Mouse (Mus musculus) heart, adult 2 months (tissue): ENCODE data around the gene Nabp2. TPM values are rescaled to one million over a fixed set of nuclear protein-coding genes. Genes with fewer than 3 reads are reported as not detected.
A peak's percentile ranks its signal among the peaks of the same experiment; 100 is the strongest.

ENCODE experiments used
- DNase-seq, 2 experiments: peaks; one replicate each; pipeline ENCODE4 v3.0.0; 2021
- H3K27ac ChIP-seq: fragments of 200-600 bp; 2 replicates; pipeline ENCODE4 v1.8.1; 2022
- H3K27me3 ChIP-seq: fragments of 200-500 bp; 2 replicates; pipeline ENCODE4 v1.6.1; 2012; ENCODE audit warnings: mild to moderate bottlenecking, low read length, inconsistent platforms, mixed read lengths; ENCODE audit not compliant: control insufficient read depth, insufficient read depth
- H3K36me3 ChIP-seq: fragments of 200-500 bp; 2 replicates; pipeline ENCODE4 v1.6.1; 2012; ENCODE audit warnings: low read length, inconsistent platforms; ENCODE audit not compliant: control insufficient read depth, insufficient read depth
- H3K4me1 ChIP-seq: fragments of 200-500 bp; 2 replicates; pipeline ENCODE4 v1.6.1; 2011; ENCODE audit warnings: low read length; ENCODE audit not compliant: control insufficient read depth, insufficient read depth
- H3K4me3 ChIP-seq: fragments of 200-600 bp; 2 replicates; pipeline ENCODE4 v1.8.1; 2022
- H3K79me2 ChIP-seq: fragments of 200-500 bp; replicated peaks from 2 replicates; pipeline ENCODE4 v1.6.1; 2012; ENCODE audit warnings: mild to moderate bottlenecking, inconsistent platforms, low read length, moderate library complexity, mixed read lengths; ENCODE audit not compliant: control insufficient read depth, insufficient read depth
- H3K9ac ChIP-seq: fragments of 200-500 bp; 2 replicates; pipeline ENCODE4 v1.6.1; 2012; ENCODE audit warnings: low read depth, mild to moderate bottlenecking, control low read depth, inconsistent platforms, low read length, mixed read lengths
- CTCF ChIP-seq: fragments of 200-600 bp; IDR thresholded peaks from 2 replicates; pipeline ENCODE4 v1.8.1; 2022; ENCODE audit warnings: antibody characterized with exemption, mild to moderate bottlenecking, moderate library complexity
- EP300 ChIP-seq: fragments of 200-500 bp; IDR thresholded peaks from 2 replicates; pipeline ENCODE4 v1.6.1; 2011; ENCODE audit warnings: low read depth, low read length, control low read depth; ENCODE audit not compliant: insufficient read depth
- POLR2A ChIP-seq: fragments of 200-500 bp; IDR thresholded peaks from 2 replicates; pipeline ENCODE4 v1.6.1; 2011; ENCODE audit warnings: mild to moderate bottlenecking, low read depth, low read length, control low read depth; ENCODE audit not compliant: insufficient read depth
- WGBS: fragments of 180-500 bp; shearing (Covaris S2); methylation state at CpG from one replicate; pipeline ENCODE4 v1.1.7; 2018; 5-methylcytosine and 5-hydroxymethylcytosine counted together
- intact Hi-C: fragments of 180-260 bp; cut with DNase I; formaldehyde crosslinking; loops from one replicate; pipeline ENCODE4 v1.15.1; 2025
- long read RNA-seq: library from polyadenylated mRNA; stranded (forward); transcript quantifications from one replicate; pipeline ENCODE4 v2.0.0, GENCODE M21; 2021
- polyA plus RNA-seq: library from polyadenylated mRNA; depleted of rRNA; stranded (reverse); fragments of >200 nt; gene quantifications from 2 replicates; pipeline ENCODE4 v1.2.3, GENCODE M21; 2012; rRNA removed
- total RNA-seq, 2 experiments: library from RNA; stranded (reverse); gene quantifications; 2 replicates each; pipeline ENCODE4 v1.2.3; 2021

The Nabp2 gene
- total RNA-seq (10 to 100 TPM; 45.2 to 48.2 TPM), polyA plus RNA-seq (25.0 and 25.1 TPM in 2 replicates)
- long read RNA-seq, transcript Nabp2-201 (7 exons, 1,130 nt) = major isoform, 25 of 31 reads
- long read RNA-seq, partial matches to known transcripts = 1 of 31 reads
- long read RNA-seq, other reads (novel, unspliced or antisense) = 4 of 31 reads

- intact Hi-C loops = loop anchor here (5.0 kb wide), 1 partner anchor 116 kb away; the partner anchor contains the start of gene Esyt1
- Histone ChIP-seq H3K79me2 (no peaks in the 10 kb centered on the region), H3K4me3 (peak within 1 kb of the TSS; percentile 63), H3K36me3 (no peaks in the 10 kb centered on the region), H3K27me3 (no peaks in the 10 kb centered on the region), H3K4me1 (peaks cover 5% of the 10 kb centered on the region), H3K9ac (peak within 1 kb of the TSS; percentile 77), H3K27ac (peak within 1 kb of the TSS; percentile 89)
- TF ChIP-seq CTCF (no peak; the same call in 1 of the 2 replicates), POLR2A (peak; percentile 81), EP300 (0 out of 2 replicates have a peak, but pooled peaks have one; percentile 41)
- under 1% methylated on average over 50 of the region's 50 CpGs for WGBS
- peak; percentile 97 to 99 for DNase-seq
Observed at GRCm38 (mm10) chr10:128411211-128412054, at the start of gene Nabp2, which contains the start of gene Rnf41. Gene Nabp2, minus strand, starts transcription at chr10:128411492. Gene Rnf41, plus strand, starts transcription at chr10:128411657.

- Histone ChIP-seq H3K4me1 (peaks cover 3% of the 10 kb centered on the region), H3K9ac (peak overlapping the region; percentile 26; the same call in 1 of the 2 replicates), H3K27me3 (no peaks in the 10 kb centered on the region), H3K4me3 (peak overlapping the region; percentile 60), H3K36me3 (peaks cover 5% of the 10 kb centered on the region), H3K79me2 (no peaks in the 10 kb centered on the region), H3K27ac (peak overlapping the region; percentile 84; the same call in 1 of the 2 replicates)
- TF ChIP-seq POLR2A = no peak
- TF ChIP-seq CTCF = no peak
- TF ChIP-seq EP300 = no peak
- intact Hi-C loops = loop anchor here (2.0 kb wide), 1 partner anchor 33 kb away; no protein-coding TSS in a partner anchor
- no peak for DNase-seq
- WGBS = 17% methylated on average over 5 of the region's 5 CpGs
Observed at GRCm38 (mm10) chr10:128460270-128460630, 49.0 kb upstream of the Nabp2 start.

DNA sequence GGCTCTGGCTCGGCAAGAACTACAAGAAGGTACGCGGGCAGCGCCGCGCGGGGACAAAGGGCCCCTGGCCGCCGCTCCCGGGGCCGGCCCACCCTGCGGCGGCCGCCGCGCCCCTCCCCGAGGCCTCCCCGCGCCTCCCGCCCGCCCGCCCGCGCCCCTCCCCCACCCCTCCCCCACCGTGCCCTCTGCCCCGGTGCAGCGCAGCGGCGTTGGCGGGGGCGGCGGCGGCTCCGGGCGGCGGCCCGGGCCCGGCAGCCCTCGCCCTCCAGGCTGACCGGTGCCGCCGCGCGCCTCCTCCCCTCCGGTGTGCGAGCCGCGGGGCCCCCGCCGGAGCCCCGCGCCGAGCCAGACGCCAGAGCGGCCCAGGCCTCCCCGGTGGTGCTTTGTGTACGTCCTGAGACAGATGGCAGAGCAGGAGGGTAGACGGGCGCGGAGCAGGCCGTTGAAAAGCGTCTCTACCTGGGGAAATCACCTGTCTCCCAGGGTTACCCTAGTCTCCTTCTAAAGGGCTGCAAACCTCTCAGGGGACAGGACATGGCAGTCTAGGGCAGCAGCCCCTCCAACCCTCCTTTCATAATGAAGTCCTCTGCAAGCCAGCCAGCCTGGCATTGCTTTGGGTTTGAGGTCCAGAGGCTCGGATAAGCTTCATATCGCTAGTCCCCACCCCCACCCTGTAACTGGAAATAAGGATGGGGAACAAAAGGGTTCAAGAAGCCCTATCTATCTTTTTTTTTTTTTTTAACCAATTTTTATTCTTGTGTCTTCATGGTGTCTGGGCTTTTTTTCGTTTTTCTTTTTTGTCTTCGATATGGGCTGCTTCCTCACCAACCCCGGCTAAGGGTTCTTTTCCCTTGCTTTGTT lies 48.3 kb upstream of the Nabp2 start:
- 1% methylated on average over 34 of the region's 67 CpGs for WGBS
- Histone ChIP-seq H3K4me3 (peak overlapping the region; percentile 65), H3K79me2 (no peaks in the 10 kb centered on the region), H3K4me1 (peaks cover 5% of the 10 kb centered on the region), H3K27me3 (no peaks in the 10 kb centered on the region), H3K27ac (peak overlapping the region; percentile 92), H3K9ac (peak overlapping the region; percentile 97), H3K36me3 (peaks cover 2% of the 10 kb centered on the region)
- DNase-seq = no peak
- intact Hi-C loops = loop anchor here (1.0 to 5.0 kb wide), 4 partner anchors 33 to 97 kb away; partner anchors contain the start of gene Ankrd52
- TF ChIP-seq CTCF = no peak
- no peak for TF ChIP-seq POLR2A
- no peak for TF ChIP-seq EP300

GRCm38 (mm10) chr10:128458719-128459408 lies 47.6 kb upstream of the Nabp2 start, which contains the start of gene Smarcc2:
Gene Smarcc2, plus strand, starts transcription at chr10:128459248.
- WGBS = under 1% methylated on average over 72 of the region's 86 CpGs
- Histone ChIP-seq H3K9ac (peak within 1 kb of the TSS; percentile 97), H3K4me3 (peak within 1 kb of the TSS; percentile 100), H3K27ac (peak within 1 kb of the TSS; percentile 95), H3K36me3 (peaks cover 2% of the 10 kb centered on the region), H3K4me1 (peaks cover 5% of the 10 kb centered on the region), H3K27me3 (no peaks in the 10 kb centered on the region), H3K79me2 (no peaks in the 10 kb centered on the region)
- intact Hi-C loops = loop anchor here (1.0 to 5.0 kb wide), 3 partner anchors 77 to 97 kb away; partner anchors contain the start of gene Ankrd52
- peak; percentile 91 to 92 for DNase-seq
- no peak for TF ChIP-seq EP300
- peak; percentile 57 for TF ChIP-seq POLR2A
- peak; percentile 41 for TF ChIP-seq CTCF

DNA sequence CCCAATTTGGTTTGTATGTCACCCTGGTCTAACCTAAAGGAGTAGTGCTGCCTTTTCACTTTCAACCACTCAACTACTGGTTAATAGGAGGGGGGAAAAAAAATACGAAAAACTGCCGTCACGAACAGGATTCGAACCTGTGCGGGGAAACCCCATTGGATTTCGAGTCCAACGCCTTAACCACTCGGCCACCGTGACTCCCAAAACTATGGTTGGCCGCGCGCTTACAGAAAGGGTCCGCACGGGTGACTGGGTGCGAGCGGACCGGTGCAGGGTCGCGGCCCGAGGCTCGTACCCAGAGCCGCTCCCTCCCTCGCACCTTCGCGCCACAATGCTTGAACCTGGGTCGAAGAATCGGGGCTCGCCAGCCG lies 47.0 kb upstream of the Nabp2 start:
- H3K4me1 ChIP-seq = peaks cover 5% of the 10 kb centered on the region
- H3K27ac ChIP-seq = peak overlapping the region; percentile 95
- peak; percentile 82; the same call in 1 of the 2 replicates for TF ChIP-seq EP300
- no peak for TF ChIP-seq POLR2A
- TF ChIP-seq CTCF = no peak
- peak overlapping the region; percentile 100 for H3K4me3 ChIP-seq
- intact Hi-C loops = loop anchor here (2.0 to 5.0 kb wide), 2 partner anchors 82 to 96 kb away; partner anchors contain the start of gene Ankrd52
- peak; percentile 88 to 95 for DNase-seq
- H3K36me3 ChIP-seq = peaks cover 2% of the 10 kb centered on the region
- no peaks in the 10 kb centered on the region for H3K79me2 ChIP-seq
- H3K27me3 ChIP-seq = no peaks in the 10 kb centered on the region
- peak overlapping the region; percentile 97 for H3K9ac ChIP-seq
- under 1% methylated on average over 28 of the region's 29 CpGs for WGBS
